In the genomic region with DNA sequence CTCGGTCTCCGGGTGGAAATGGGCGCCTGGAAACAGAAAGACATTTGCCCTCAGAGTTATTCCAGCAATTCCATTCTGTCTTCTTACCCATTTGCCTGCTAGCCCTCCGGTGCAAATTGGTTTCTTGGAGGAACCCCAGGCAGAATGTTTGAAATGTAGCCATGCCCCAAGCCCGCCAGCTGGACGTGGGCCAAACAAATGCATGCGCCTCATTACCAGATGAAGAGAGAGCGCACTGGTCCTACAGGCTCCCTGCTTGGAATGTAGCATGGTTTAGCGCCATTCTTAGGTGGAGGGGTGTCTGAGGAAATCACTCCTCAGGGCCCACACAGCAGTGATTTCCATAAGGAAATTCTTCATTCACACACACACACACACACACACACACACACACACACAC, we compare ENCODE assay signal across 8 mouse cellular contexts.
DNase-seq lines count a peak whose midpoint lies in the region.

No protein-coding gene starts in this region.

- peak; percentile 80 for DNase-seq in adrenal gland, postnatal 10 days
- no peak for DNase-seq in adrenal gland, postnatal 4 days (ENCODE audit: low spot score in 2 of 2)
- DNase-seq in ovary, postnatal 10 days (ENCODE audit: low spot score): peak; percentile 44
- DNase-seq in ovary, adult 18-20 months (ENCODE audit: low spot score): no peak
- peak; percentile 62 for DNase-seq in heart, adult 8-10 months (ENCODE audit: low spot score)
- peak; percentile 55 to 68 for DNase-seq in kidney, postnatal 4 days
- peak; percentile 60 for DNase-seq in right cerebral cortex, postnatal 14 days
- no peak for DNase-seq in embryo, embryonic 9.5 days (ENCODE audit: extremely low spot score)

Comparison
In these comparisons a context has a peak if more than half of its experiments do, and no peak if none do; other contexts are left out.
1. DNase-seq: peak in adrenal gland, postnatal 10 days (single experiment), ovary, postnatal 10 days (single experiment), heart, adult 8-10 months (single experiment), kidney, postnatal 4 days (2 of 2) and right cerebral cortex, postnatal 14 days (single experiment); none in adrenal gland, postnatal 4 days (0 of 2), ovary, adult 18-20 months (single experiment) and embryo, embryonic 9.5 days (single experiment).